Mouse (Mus musculus): ENCODE results near the gene Dmpk.

Dmpk gene

GRCm38 (mm10) chr7:19075723-19076585 lies 7.7 kb upstream of the Dmpk start, which contains the start of gene Dmwd:
TSS of gene Dmwd (plus strand) at chr7:19076227.
- DNase-seq (ENCODE audit: low read depth, low spot score) = peak; percentile 73

GRCm38 (mm10) chr7:19076586-19076991 lies 7.1 kb upstream of the Dmpk start:
- no peak for DNase-seq (ENCODE audit: low read depth, low spot score)

- DNase-seq (ENCODE audit: low read depth, low spot score) = peak; percentile 83
These were observed 5.9 kb upstream of the Dmpk start for GRCm38 (mm10) chr7:19077761-19078160.

- DNase-seq (ENCODE audit: low read depth, low spot score) = no peak
These were observed 4.9 kb upstream of the Dmpk start for GRCm38 (mm10) chr7:19078732-19079131.

- no peak for DNase-seq (ENCODE audit: low read depth, low spot score)
These were observed 3.1 kb upstream of the Dmpk start for GRCm38 (mm10) chr7:19080451-19080950.

GRCm38 (mm10) chr7:19082171-19082570 lies 1.5 kb upstream of the Dmpk start:
- DNase-seq (ENCODE audit: low read depth, low spot score) = no peak

- no peak for DNase-seq (ENCODE audit: low read depth, low spot score)
These were observed 553 bp upstream of the Dmpk start for GRCm38 (mm10) chr7:19083096-19083495.

- no peak for DNase-seq (ENCODE audit: low read depth, low spot score)
These were observed 675 bp downstream of the Dmpk start for GRCm38 (mm10) chr7:19084277-19084771.

GRCm38 (mm10) chr7:19084921-19085473 lies 1.3 kb downstream of the Dmpk start:
- no peak for DNase-seq (ENCODE audit: low read depth, low spot score)

- no peak for DNase-seq (ENCODE audit: low read depth, low spot score)
These were observed 1.8 kb downstream of the Dmpk start for GRCm38 (mm10) chr7:19085495-19085894.

GRCm38 (mm10) chr7:19086042-19086441 lies 2.4 kb downstream of the Dmpk start:
- DNase-seq (ENCODE audit: low read depth, low spot score) = peak; percentile 63

- DNase-seq (ENCODE audit: low read depth, low spot score) = no peak
These were observed 3.1 kb downstream of the Dmpk start for GRCm38 (mm10) chr7:19086760-19087159.

- peak; percentile 72 for DNase-seq (ENCODE audit: low read depth, low spot score)
These were observed 5.2 kb downstream of the Dmpk start for GRCm38 (mm10) chr7:19088813-19089212.

- no peak for DNase-seq (ENCODE audit: low read depth, low spot score)
These were observed 8.3 kb downstream of the Dmpk start for GRCm38 (mm10) chr7:19091913-19092312.

- peak; percentile 41 for DNase-seq (ENCODE audit: low read depth, low spot score)
These were observed 8.9 kb downstream of the Dmpk start for GRCm38 (mm10) chr7:19092381-19093173.

- DNase-seq (ENCODE audit: low read depth, low spot score) = peak; percentile 89
These were observed 9.5 kb downstream of the Dmpk start for GRCm38 (mm10) chr7:19093174-19093521.

- peak; percentile 93 for DNase-seq (ENCODE audit: low read depth, low spot score)
These were observed 10.1 kb downstream of the Dmpk start for GRCm38 (mm10) chr7:19093537-19094385.

- DNase-seq (ENCODE audit: low read depth, low spot score) = peak; percentile 75
These were observed 10.8 kb downstream of the Dmpk start, which contains the start of gene Six5 for GRCm38 (mm10) chr7:19094471-19094825. TSS of gene Six5 (plus strand) at chr7:19094594.

GRCm38 (mm10) chr7:19094826-19095750 lies 11.4 kb downstream of the Dmpk start:
- DNase-seq (ENCODE audit: low read depth, low spot score) = peak; percentile 69

GRCm38 (mm10) chr7:19095751-19096110 lies 12.1 kb downstream of the Dmpk start:
- no peak for DNase-seq (ENCODE audit: low read depth, low spot score)

All from CD4-positive helper T cell, adult 2 months (primary cell).